Mouse (Mus musculus): Measurements from ENCODE around the gene Timm17a. TPM values are rescaled to one million over a fixed set of nuclear protein-coding genes. Genes with fewer than 3 reads are reported as not detected.

Gene Timm17a
- polyA plus RNA-seq, 1 experiment from 2014 or later, result 213 TPM

GRCm38 (mm10) chr1:135283826-135284291 is 29.7 kb downstream of the Timm17a start, which contains the start of gene Rnpep:
Gene Rnpep (minus strand): TSS chr1:135284084.
- WGBS, result under 1% methylated on average over 38 of the region's 39 CpGs

GRCm38 (mm10) chr1:135283287-135283825 is 30.2 kb downstream of the Timm17a start:
- H3K36me3 ChIP-seq (ENCODE audit: control insufficient read depth, insufficient read depth, low read length), result peaks cover 6% of the 10 kb centered on the region; the same call in 1 of the 2 replicates
- H3K4me3 ChIP-seq (ENCODE audit: low read length), result peak overlapping the region; percentile 76
- H3K4me1 ChIP-seq (ENCODE audit: control insufficient read depth, insufficient read depth, low read length), result no peaks in the 10 kb centered on the region
- H3K4me2 ChIP-seq (replicated peaks; ENCODE audit: low read depth, low read length), result peak overlapping the region; percentile 58
- H3K9ac ChIP-seq (ENCODE audit: low read depth, low read length), result peak overlapping the region; percentile 83
- no peaks in the 10 kb centered on the region for H3K27me3 ChIP-seq (ENCODE audit: control insufficient read depth, insufficient read depth, low read length)
- peak overlapping the region; percentile 21; the same call in 1 of the 2 replicates for H3K27ac ChIP-seq (ENCODE audit: low read depth, low read length)
- peak; percentile 74 for ATAC-seq (ENCODE audit: low FRiP score, low TSS enrichment)
- no peaks in the 10 kb centered on the region for H3K9me3 ChIP-seq (ENCODE audit: control insufficient read depth, low read length)
- under 1% methylated on average over 48 of the region's 48 CpGs for WGBS

More at GRCm38 (mm10) chr1:135283826-135284291, 29.7 kb downstream of the Timm17a start, which contains the start of gene Rnpep:
- no peaks in the 10 kb centered on the region for H3K9me3 ChIP-seq (ENCODE audit: control insufficient read depth, low read length)
- ATAC-seq (ENCODE audit: low FRiP score, low TSS enrichment), result peak; percentile 90
- H3K4me2 ChIP-seq (replicated peaks; ENCODE audit: low read depth, low read length), result peak within 1 kb of the TSS; percentile 58
- H3K4me3 ChIP-seq (ENCODE audit: low read length), result peak within 1 kb of the TSS; percentile 76
- no peaks in the 10 kb centered on the region for H3K4me1 ChIP-seq (ENCODE audit: control insufficient read depth, insufficient read depth, low read length)
- H3K9ac ChIP-seq (ENCODE audit: low read depth, low read length), result peak within 1 kb of the TSS; percentile 83
- H3K36me3 ChIP-seq (ENCODE audit: control insufficient read depth, insufficient read depth, low read length), result peaks cover 1% of the 10 kb centered on the region; the same call in 1 of the 2 replicates
- H3K27me3 ChIP-seq (ENCODE audit: control insufficient read depth, insufficient read depth, low read length), result no peaks in the 10 kb centered on the region
- peak within 1 kb of the TSS; percentile 21; the same call in 1 of the 2 replicates for H3K27ac ChIP-seq (ENCODE audit: low read depth, low read length)

GRCm38 (mm10) chr1:135282536-135283286 is 30.9 kb downstream of the Timm17a start:
- H3K4me2 ChIP-seq (replicated peaks; ENCODE audit: low read depth, low read length), result peak overlapping the region; percentile 58
- WGBS, result 36% methylated on average over 13 of the region's 13 CpGs
- H3K36me3 ChIP-seq (ENCODE audit: control insufficient read depth, insufficient read depth, low read length), result peaks cover 12% of the 10 kb centered on the region
- no peaks in the 10 kb centered on the region for H3K4me1 ChIP-seq (ENCODE audit: control insufficient read depth, insufficient read depth, low read length)
- peak overlapping the region; percentile 83 for H3K9ac ChIP-seq (ENCODE audit: low read depth, low read length)
- H3K27me3 ChIP-seq (ENCODE audit: control insufficient read depth, insufficient read depth, low read length), result no peaks in the 10 kb centered on the region
- peak overlapping the region; percentile 76 for H3K4me3 ChIP-seq (ENCODE audit: low read length)
- no peak for ATAC-seq (ENCODE audit: low FRiP score, low TSS enrichment)
- H3K9me3 ChIP-seq (ENCODE audit: control insufficient read depth, low read length), result no peaks in the 10 kb centered on the region
- H3K27ac ChIP-seq (ENCODE audit: low read depth, low read length), result peak overlapping the region; percentile 21; the same call in 1 of the 2 replicates

- Histone ChIP-seq H3K9me3 (ENCODE audit: control insufficient read depth, low read length) (no peaks in the 10 kb centered on the region), H3K4me2 (replicated peaks; ENCODE audit: low read depth, low read length) (no peak overlapping the region), H3K27me3 (ENCODE audit: control insufficient read depth, insufficient read depth, low read length) (no peaks in the 10 kb centered on the region), H3K4me3 (ENCODE audit: low read length) (no peak overlapping the region), H3K4me1 (ENCODE audit: control insufficient read depth, insufficient read depth, low read length) (no peaks in the 10 kb centered on the region), H3K9ac (ENCODE audit: low read depth, low read length) (no peak overlapping the region), H3K36me3 (ENCODE audit: control insufficient read depth, insufficient read depth, low read length) (peaks cover 21% of the 10 kb centered on the region), H3K27ac (ENCODE audit: low read depth, low read length) (no peak overlapping the region)
- ATAC-seq (ENCODE audit: low FRiP score, low TSS enrichment), result no peak
- 96% methylated on average over 17 of the region's 17 CpGs for WGBS
These were observed 31.7 kb downstream of the Timm17a start for GRCm38 (mm10) chr1:135281841-135282240.

- no peak for ATAC-seq (ENCODE audit: low FRiP score, low TSS enrichment)
- Histone ChIP-seq H3K27me3 (ENCODE audit: control insufficient read depth, insufficient read depth, low read length) (no peaks in the 10 kb centered on the region), H3K4me1 (ENCODE audit: control insufficient read depth, insufficient read depth, low read length) (no peaks in the 10 kb centered on the region), H3K4me2 (replicated peaks; ENCODE audit: low read depth, low read length) (no peak overlapping the region), H3K4me3 (ENCODE audit: low read length) (no peak overlapping the region), H3K27ac (ENCODE audit: low read depth, low read length) (no peak overlapping the region), H3K36me3 (ENCODE audit: control insufficient read depth, insufficient read depth, low read length) (peaks cover 30% of the 10 kb centered on the region), H3K9me3 (ENCODE audit: control insufficient read depth, low read length) (no peaks in the 10 kb centered on the region), H3K9ac (ENCODE audit: low read depth, low read length) (no peak overlapping the region)
- WGBS, result 82% methylated on average over 9 of the region's 9 CpGs
These were observed 32.9 kb downstream of the Timm17a start for GRCm38 (mm10) chr1:135280646-135281045.

GRCm38 (mm10) chr1:135271371-135271770 is 42.2 kb downstream of the Timm17a start:
- Histone ChIP-seq H3K27ac (ENCODE audit: low read depth, low read length) (no peak overlapping the region), H3K9me3 (ENCODE audit: control insufficient read depth, low read length) (no peaks in the 10 kb centered on the region), H3K27me3 (ENCODE audit: control insufficient read depth, insufficient read depth, low read length) (no peaks in the 10 kb centered on the region), H3K36me3 (ENCODE audit: control insufficient read depth, insufficient read depth, low read length) (peaks cover 27% of the 10 kb centered on the region; the same call in 1 of the 2 replicates), H3K4me3 (ENCODE audit: low read length) (no peak overlapping the region), H3K4me2 (replicated peaks; ENCODE audit: low read depth, low read length) (no peak overlapping the region), H3K4me1 (ENCODE audit: control insufficient read depth, insufficient read depth, low read length) (no peaks in the 10 kb centered on the region), H3K9ac (ENCODE audit: low read depth, low read length) (no peak overlapping the region)
- no peak for ATAC-seq (ENCODE audit: low FRiP score, low TSS enrichment)
- WGBS, result 90% methylated on average over 9 of the region's 9 CpGs

GRCm38 (mm10) chr1:135267663-135268446 is 45.7 kb downstream of the Timm17a start:
- peaks cover 41% of the 10 kb centered on the region; the same call in 1 of the 2 replicates for H3K36me3 ChIP-seq (ENCODE audit: control insufficient read depth, insufficient read depth, low read length)

GRCm38 (mm10) chr1:135265834-135266233 is 47.7 kb downstream of the Timm17a start:
- Histone ChIP-seq H3K4me2 (replicated peaks; ENCODE audit: low read depth, low read length) (no peak overlapping the region), H3K4me3 (ENCODE audit: low read length) (no peak overlapping the region), H3K9me3 (ENCODE audit: control insufficient read depth, low read length) (no peaks in the 10 kb centered on the region), H3K36me3 (ENCODE audit: control insufficient read depth, insufficient read depth, low read length) (peaks cover 30% of the 10 kb centered on the region; the same call in 1 of the 2 replicates), H3K27ac (ENCODE audit: low read depth, low read length) (no peak overlapping the region), H3K4me1 (ENCODE audit: control insufficient read depth, insufficient read depth, low read length) (no peaks in the 10 kb centered on the region), H3K27me3 (ENCODE audit: control insufficient read depth, insufficient read depth, low read length) (no peaks in the 10 kb centered on the region), H3K9ac (ENCODE audit: low read depth, low read length) (no peak overlapping the region)
- ATAC-seq (ENCODE audit: low FRiP score, low TSS enrichment), result no peak
- WGBS, result 84% methylated on average over 5 of the region's 5 CpGs

More at GRCm38 (mm10) chr1:135267663-135268446, 45.7 kb downstream of the Timm17a start:
- no peak overlapping the region for H3K4me2 ChIP-seq (replicated peaks; ENCODE audit: low read depth, low read length)
- ATAC-seq (ENCODE audit: low FRiP score, low TSS enrichment), result no peak
- no peaks in the 10 kb centered on the region for H3K27me3 ChIP-seq (ENCODE audit: control insufficient read depth, insufficient read depth, low read length)
- H3K4me3 ChIP-seq (ENCODE audit: low read length), result no peak overlapping the region
- no peak overlapping the region for H3K9ac ChIP-seq (ENCODE audit: low read depth, low read length)
- WGBS, result 76% methylated on average over 10 of the region's 10 CpGs
- H3K9me3 ChIP-seq (ENCODE audit: control insufficient read depth, low read length), result no peaks in the 10 kb centered on the region
- no peaks in the 10 kb centered on the region for H3K4me1 ChIP-seq (ENCODE audit: control insufficient read depth, insufficient read depth, low read length)
- no peak overlapping the region for H3K27ac ChIP-seq (ENCODE audit: low read depth, low read length)
